Mouse (Mus musculus): ENCODE measurements at regions not wholly inside any gene's neighbourhood (a gene's known extent, or its start where the extent isn't known, plus 50 kb on each side); places are given as distances from the start of the nearest gene placed in this dataset.
A peak's percentile ranks its signal among the peaks of the same experiment; 100 is the strongest.

DNA sequence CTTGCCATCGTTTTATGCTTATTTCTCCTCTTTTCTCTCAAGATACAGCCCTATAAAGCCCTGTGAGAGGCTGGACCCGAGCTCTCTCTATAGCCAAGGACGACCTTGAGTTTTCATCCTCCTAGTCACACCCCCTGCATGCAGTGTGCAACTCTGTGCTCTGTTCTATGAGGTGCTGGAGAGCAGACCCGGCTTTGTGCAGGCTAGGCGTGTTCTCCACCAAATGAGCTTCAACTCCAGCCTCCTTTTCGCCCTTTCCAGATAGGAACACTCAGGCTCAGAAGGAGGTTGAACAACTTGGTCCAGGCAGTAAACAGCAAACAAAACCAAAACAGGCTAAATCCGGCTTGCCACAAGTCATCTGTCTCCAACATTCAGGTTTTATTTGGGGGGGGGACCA is 67.8 kb upstream of the Acbd6 start:
- ATAC-seq: no peak
- H3K9ac ChIP-seq (ENCODE audit: low read depth, low read length): no peak overlapping the region
- no peaks in the 10 kb centered on the region for H3K27me3 ChIP-seq (replicated peaks; ENCODE audit: control insufficient read depth, insufficient read depth, low read length)
- H3K9me3 ChIP-seq (ENCODE audit: control insufficient read depth, low read length): no peaks in the 10 kb centered on the region
- H3K4me2 ChIP-seq (ENCODE audit: low read length): no peak overlapping the region
- 70% methylated on average over 7 of the region's 7 CpGs for WGBS
- H3K27ac ChIP-seq (ENCODE audit: low read depth, low read length): no peak overlapping the region
- no peaks in the 10 kb centered on the region for H3K36me3 ChIP-seq (ENCODE audit: control insufficient read depth, insufficient read depth, low read length)
- H3K4me3 ChIP-seq (ENCODE audit: low read length): no peak overlapping the region
- H3K4me1 ChIP-seq (ENCODE audit: control insufficient read depth, insufficient read depth, low read depth, low read length): peaks cover 12% of the 10 kb centered on the region

DNA sequence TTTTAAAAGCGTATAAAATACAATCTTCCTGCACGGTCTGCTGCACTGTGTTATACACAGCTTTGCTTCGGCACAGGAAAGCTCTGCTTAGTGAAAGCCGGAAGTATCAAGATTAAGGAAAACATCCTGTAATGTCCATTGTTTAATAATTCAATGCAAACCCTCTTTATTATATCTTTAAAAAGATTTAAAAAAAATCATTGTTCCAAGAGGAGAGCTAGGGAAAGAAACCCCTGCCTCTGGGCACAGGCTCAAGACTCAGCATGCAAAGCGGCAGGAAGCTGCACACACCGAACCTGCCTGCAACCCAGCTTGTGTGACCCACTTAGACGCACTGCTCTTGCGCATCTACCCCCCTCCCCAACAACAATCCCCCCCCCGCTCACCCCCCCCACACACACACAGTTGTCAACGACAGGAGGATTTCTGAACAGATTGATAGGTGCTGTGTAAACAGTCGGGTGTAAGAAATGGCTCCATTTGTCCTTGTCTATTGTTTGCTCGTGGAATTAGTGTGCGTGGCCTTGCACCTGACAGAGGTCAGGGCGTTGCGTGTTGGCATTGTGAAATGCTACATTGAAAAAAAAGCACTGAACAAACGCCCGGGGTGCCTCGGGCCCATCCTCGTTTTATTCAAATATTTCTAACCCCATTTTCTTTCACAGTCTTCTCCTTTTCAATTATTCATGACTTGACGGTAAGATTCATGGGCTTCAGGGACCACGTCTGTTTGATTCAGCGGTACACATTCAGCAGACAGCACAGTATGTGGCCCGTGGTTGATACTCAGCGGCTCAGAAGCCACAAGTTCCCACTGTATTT is 66.5 kb upstream of the Acbd6 start:
- H3K27ac ChIP-seq (ENCODE audit: low read depth, low read length): peak overlapping the region; percentile 13; the same call in 1 of the 2 replicates
- H3K27me3 ChIP-seq (replicated peaks; ENCODE audit: control insufficient read depth, insufficient read depth, low read length): no peaks in the 10 kb centered on the region
- H3K4me1 ChIP-seq (ENCODE audit: control insufficient read depth, insufficient read depth, low read depth, low read length): peaks cover 12% of the 10 kb centered on the region
- peak overlapping the region; percentile 47 for H3K4me2 ChIP-seq (ENCODE audit: low read length)
- peak; percentile 82 for ATAC-seq
- no peaks in the 10 kb centered on the region for H3K36me3 ChIP-seq (ENCODE audit: control insufficient read depth, insufficient read depth, low read length)
- 11% methylated on average over 24 of the region's 24 CpGs for WGBS
- H3K4me3 ChIP-seq (ENCODE audit: low read length): 0 out of 2 replicates have a peak overlapping the region, but pooled peaks have one; percentile 1
- no peaks in the 10 kb centered on the region for H3K9me3 ChIP-seq (ENCODE audit: control insufficient read depth, low read length)
- peak overlapping the region; percentile 29; the same call in 1 of the 2 replicates for H3K9ac ChIP-seq (ENCODE audit: low read depth, low read length)

DNA sequence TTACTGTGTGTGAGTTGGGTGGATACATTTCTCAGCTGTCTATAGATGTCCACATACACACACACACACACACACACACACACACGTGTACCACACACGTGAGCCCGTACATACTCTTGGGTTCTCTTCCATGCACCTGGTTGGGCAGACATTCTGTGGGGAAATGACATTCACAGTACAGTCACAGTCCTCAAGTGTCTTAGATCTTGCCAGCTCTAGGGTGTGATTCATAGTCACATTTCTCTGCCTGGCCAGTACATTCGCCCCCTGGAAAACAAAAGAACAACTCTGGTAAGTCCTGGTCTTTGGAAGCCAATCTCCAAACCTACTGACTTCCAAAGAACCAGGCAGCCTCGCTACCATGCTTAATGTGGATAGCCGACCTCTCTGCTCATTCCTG is 64.6 kb upstream of the Acbd6 start:
- peaks cover 12% of the 10 kb centered on the region for H3K4me1 ChIP-seq (ENCODE audit: control insufficient read depth, insufficient read depth, low read depth, low read length)
- H3K4me2 ChIP-seq (ENCODE audit: low read length): no peak overlapping the region
- H3K4me3 ChIP-seq (ENCODE audit: low read length): no peak overlapping the region
- no peak overlapping the region for H3K27ac ChIP-seq (ENCODE audit: low read depth, low read length)
- no peak overlapping the region for H3K9ac ChIP-seq (ENCODE audit: low read depth, low read length)
- 86% methylated on average over 6 of the region's 6 CpGs for WGBS
- H3K9me3 ChIP-seq (ENCODE audit: control insufficient read depth, low read length): no peaks in the 10 kb centered on the region
- no peak for ATAC-seq
- no peaks in the 10 kb centered on the region for H3K27me3 ChIP-seq (replicated peaks; ENCODE audit: control insufficient read depth, insufficient read depth, low read length)
- H3K36me3 ChIP-seq (ENCODE audit: control insufficient read depth, insufficient read depth, low read length): no peaks in the 10 kb centered on the region

DNA sequence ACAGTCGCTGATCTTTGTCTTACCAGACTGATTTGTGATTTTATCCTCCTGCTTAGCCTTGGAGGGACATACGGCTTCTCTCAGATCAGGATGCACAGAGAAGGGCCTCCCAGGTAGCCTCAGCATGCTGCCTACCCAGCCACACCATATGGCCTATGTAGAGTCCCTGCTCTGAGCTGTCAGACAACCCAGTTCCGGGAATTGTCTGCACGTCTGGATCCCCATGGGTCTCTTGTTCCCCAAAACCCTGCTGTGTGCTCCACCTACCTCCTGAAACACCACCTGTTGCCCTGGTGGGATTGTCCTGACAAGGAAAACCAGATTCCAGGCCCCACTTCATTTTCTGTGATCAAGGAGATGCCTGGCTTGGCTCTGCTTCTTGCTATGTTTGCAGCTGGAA is 64.1 kb upstream of the Acbd6 start:
- Histone ChIP-seq H3K9me3 (ENCODE audit: control insufficient read depth, low read length) (no peaks in the 10 kb centered on the region), H3K9ac (ENCODE audit: low read depth, low read length) (no peak overlapping the region), H3K4me1 (ENCODE audit: control insufficient read depth, insufficient read depth, low read depth, low read length) (peaks cover 10% of the 10 kb centered on the region), H3K4me3 (ENCODE audit: low read length) (no peak overlapping the region), H3K36me3 (ENCODE audit: control insufficient read depth, insufficient read depth, low read length) (no peaks in the 10 kb centered on the region), H3K4me2 (ENCODE audit: low read length) (no peak overlapping the region), H3K27me3 (replicated peaks; ENCODE audit: control insufficient read depth, insufficient read depth, low read length) (no peaks in the 10 kb centered on the region), H3K27ac (ENCODE audit: low read depth, low read length) (no peak overlapping the region)
- no peak for ATAC-seq
- WGBS: 62% methylated on average over 4 of the region's 4 CpGs

DNA sequence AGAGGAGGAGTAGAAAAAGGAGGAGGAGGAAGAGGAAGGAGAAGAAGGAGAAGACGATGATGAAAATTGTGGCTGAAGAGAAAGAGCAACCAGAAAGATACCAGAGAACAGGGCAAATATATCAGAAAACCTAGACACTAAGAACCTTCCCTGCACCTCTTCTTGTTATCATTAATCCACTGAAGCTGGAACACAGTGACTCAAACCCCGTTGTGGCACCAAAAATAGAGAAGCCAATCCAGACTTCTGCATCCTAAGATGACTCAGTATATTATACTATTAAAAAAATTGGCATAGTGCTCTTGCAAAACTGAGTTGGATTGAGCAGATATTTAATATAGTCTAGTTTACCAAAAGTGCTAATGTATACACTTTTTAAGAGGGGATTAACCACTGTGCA is 63.6 kb upstream of the Acbd6 start:
- WGBS: 95% methylated on average over 2 of the region's 2 CpGs
- peaks cover 10% of the 10 kb centered on the region for H3K4me1 ChIP-seq (ENCODE audit: control insufficient read depth, insufficient read depth, low read depth, low read length)
- H3K27ac ChIP-seq (ENCODE audit: low read depth, low read length): no peak overlapping the region
- no peaks in the 10 kb centered on the region for H3K9me3 ChIP-seq (ENCODE audit: control insufficient read depth, low read length)
- ATAC-seq: no peak
- no peak overlapping the region for H3K4me3 ChIP-seq (ENCODE audit: low read length)
- H3K4me2 ChIP-seq (ENCODE audit: low read length): no peak overlapping the region
- H3K9ac ChIP-seq (ENCODE audit: low read depth, low read length): no peak overlapping the region
- H3K36me3 ChIP-seq (ENCODE audit: control insufficient read depth, insufficient read depth, low read length): no peaks in the 10 kb centered on the region
- no peaks in the 10 kb centered on the region for H3K27me3 ChIP-seq (replicated peaks; ENCODE audit: control insufficient read depth, insufficient read depth, low read length)

DNA sequence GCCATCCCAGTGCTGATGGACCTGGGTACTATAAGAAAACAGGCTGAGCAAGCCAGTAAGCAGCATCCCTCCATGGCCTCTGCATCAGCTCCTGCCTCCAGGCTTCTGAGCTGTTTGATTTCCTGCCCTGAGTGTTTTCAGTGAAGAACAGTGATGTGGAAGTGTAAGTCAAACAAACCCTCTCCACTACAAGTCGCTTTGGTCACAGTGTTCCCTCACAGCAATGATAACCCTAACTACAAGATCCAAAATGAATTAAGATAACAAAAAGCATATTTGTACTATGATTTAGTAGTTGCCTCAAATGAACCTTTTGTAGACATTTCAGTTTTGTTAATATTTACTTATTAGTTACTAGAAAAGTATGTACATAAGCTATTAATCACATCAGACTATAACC is 58.2 kb upstream of the Acbd6 start:
- H3K9ac ChIP-seq (ENCODE audit: low read depth, low read length): no peak overlapping the region
- no peaks in the 10 kb centered on the region for H3K9me3 ChIP-seq (ENCODE audit: control insufficient read depth, low read length)
- no peak overlapping the region for H3K4me3 ChIP-seq (ENCODE audit: low read length)
- H3K4me2 ChIP-seq (ENCODE audit: low read length): no peak overlapping the region
- WGBS: 93% methylated on average over 1 of the region's 1 CpGs
- no peak for ATAC-seq
- H3K4me1 ChIP-seq (ENCODE audit: control insufficient read depth, insufficient read depth, low read depth, low read length): peaks cover 3% of the 10 kb centered on the region; the same call in 1 of the 2 replicates
- H3K27me3 ChIP-seq (replicated peaks; ENCODE audit: control insufficient read depth, insufficient read depth, low read length): no peaks in the 10 kb centered on the region
- no peak overlapping the region for H3K27ac ChIP-seq (ENCODE audit: low read depth, low read length)
- H3K36me3 ChIP-seq (ENCODE audit: control insufficient read depth, insufficient read depth, low read length): no peaks in the 10 kb centered on the region

DNA sequence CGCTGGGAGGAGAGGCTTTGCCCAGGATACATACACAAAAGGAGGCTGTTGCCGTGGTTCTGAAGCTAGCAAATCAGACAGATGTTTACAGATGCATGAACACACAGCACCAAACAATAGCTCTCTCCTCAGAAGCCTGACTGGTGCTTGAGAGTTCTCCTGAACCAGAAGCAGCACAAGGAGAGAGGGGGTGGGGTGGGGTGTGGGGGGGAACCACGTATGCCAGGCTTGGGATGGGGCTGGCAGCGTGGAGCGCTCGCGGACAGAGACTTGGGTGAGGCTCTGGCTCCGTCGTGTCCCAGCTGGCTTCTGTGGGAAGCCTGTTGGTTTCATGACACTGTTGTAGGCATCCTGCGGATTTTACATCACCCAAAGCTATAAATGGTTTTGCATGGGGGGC is 55.1 kb upstream of the Acbd6 start:
- 47% methylated on average over 10 of the region's 10 CpGs for whole genome bisulfite sequencing

DNA sequence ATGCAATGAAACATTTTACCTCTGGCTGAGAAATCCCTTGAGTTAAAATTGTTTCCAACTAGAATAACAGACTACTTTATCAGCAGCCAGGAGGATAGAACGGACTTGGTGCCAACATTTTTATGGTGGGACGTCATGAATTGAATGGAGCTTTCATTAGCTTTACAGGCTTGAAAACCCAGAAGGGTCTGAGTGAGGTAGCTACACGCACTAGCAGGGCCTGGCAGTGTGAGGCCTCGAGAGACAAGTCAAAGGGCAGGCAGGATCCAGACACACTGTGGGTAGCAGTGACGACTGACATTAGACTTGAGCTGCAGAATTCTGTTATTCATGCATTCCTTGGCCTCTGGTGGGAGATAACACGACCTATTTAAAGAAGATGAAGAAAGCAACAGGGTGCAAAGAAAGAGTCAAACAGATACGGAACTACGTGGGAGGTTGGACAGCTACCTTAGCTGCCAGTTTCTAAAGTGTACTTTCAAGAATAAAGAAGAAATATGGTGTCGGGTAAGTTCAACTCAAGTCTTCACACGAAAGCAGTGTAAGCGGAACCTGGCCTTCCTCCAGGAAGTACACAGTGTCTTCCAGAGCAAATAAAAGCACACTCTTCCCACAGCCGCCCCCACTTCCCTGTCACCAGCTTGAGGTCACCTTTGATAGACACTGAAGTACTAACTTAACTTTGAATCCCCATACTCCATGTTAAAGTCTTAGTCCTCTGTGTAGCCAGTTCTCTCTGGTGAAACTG is 53.2 kb upstream of the Acbd6 start:
- Histone ChIP-seq H3K4me1 (ENCODE audit: control insufficient read depth, insufficient read depth, low read depth, low read length) (peaks cover 8% of the 10 kb centered on the region; the same call in 1 of the 2 replicates), H3K9ac (ENCODE audit: low read depth, low read length) (no peak overlapping the region), H3K27me3 (replicated peaks; ENCODE audit: control insufficient read depth, insufficient read depth, low read length) (no peaks in the 10 kb centered on the region), H3K4me2 (ENCODE audit: low read length) (no peak overlapping the region), H3K36me3 (ENCODE audit: control insufficient read depth, insufficient read depth, low read length) (no peaks in the 10 kb centered on the region), H3K4me3 (ENCODE audit: low read length) (no peak overlapping the region), H3K27ac (ENCODE audit: low read depth, low read length) (no peak overlapping the region), H3K9me3 (ENCODE audit: control insufficient read depth, low read length) (no peaks in the 10 kb centered on the region)
- WGBS: 53% methylated on average over 12 of the region's 12 CpGs
- no peak for ATAC-seq

More for the DNA sequence above, 55.1 kb upstream of the Acbd6 start:
- Histone ChIP-seq H3K9ac (ENCODE audit: low read depth, low read length) (no peak overlapping the region), H3K27ac (ENCODE audit: low read depth, low read length) (0 out of 2 replicates have a peak overlapping the region, but pooled peaks have one; percentile 13), H3K4me1 (ENCODE audit: control insufficient read depth, insufficient read depth, low read depth, low read length) (peaks cover 8% of the 10 kb centered on the region; the same call in 1 of the 2 replicates), H3K4me2 (ENCODE audit: low read length) (no peak overlapping the region), H3K36me3 (ENCODE audit: control insufficient read depth, insufficient read depth, low read length) (no peaks in the 10 kb centered on the region), H3K4me3 (ENCODE audit: low read length) (no peak overlapping the region), H3K27me3 (replicated peaks; ENCODE audit: control insufficient read depth, insufficient read depth, low read length) (no peaks in the 10 kb centered on the region), H3K9me3 (ENCODE audit: control insufficient read depth, low read length) (no peaks in the 10 kb centered on the region)
- ATAC-seq: 0 out of 2 replicates have a peak, but pooled peaks have one; percentile 20

DNA sequence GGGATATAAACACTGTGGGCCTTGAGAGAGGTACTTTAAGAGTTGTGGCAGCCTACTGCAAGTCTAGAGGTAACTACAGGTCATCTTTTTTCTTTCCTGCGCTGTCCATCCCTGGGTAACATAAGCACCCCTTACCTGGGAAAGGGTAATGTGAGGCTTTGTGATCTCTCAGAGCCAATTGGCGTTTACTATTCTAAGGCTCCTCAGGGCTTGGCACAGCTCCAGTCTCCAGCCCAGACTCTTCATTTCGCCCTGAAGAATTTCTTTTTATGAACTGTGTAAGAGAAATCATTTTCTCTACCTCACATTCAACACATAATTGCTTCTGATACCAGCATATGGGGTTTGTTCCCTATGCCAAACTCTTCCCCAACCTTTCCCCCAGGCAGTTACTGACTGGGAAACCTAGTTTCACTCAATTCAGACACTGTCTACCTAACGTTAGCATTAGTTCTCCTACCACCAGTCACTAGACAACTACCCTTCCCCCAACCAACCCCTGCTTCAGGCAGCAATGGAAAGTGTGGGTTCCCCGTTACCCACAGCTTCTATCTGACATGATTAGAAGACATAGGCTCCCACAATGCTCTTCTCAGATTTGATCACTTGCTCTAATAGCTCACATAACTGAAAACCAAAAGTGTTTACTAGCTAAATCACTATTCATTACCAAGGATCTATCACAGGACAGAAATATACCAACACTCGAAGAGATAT is 52.4 kb upstream of the Acbd6 start:
- no peaks in the 10 kb centered on the region for H3K9me3 ChIP-seq (ENCODE audit: control insufficient read depth, low read length)
- no peak overlapping the region for H3K27ac ChIP-seq (ENCODE audit: low read depth, low read length)
- 67% methylated on average over 6 of the region's 6 CpGs for WGBS
- peaks cover 8% of the 10 kb centered on the region; the same call in 1 of the 2 replicates for H3K4me1 ChIP-seq (ENCODE audit: control insufficient read depth, insufficient read depth, low read depth, low read length)
- H3K27me3 ChIP-seq (replicated peaks; ENCODE audit: control insufficient read depth, insufficient read depth, low read length): no peaks in the 10 kb centered on the region
- no peak overlapping the region for H3K9ac ChIP-seq (ENCODE audit: low read depth, low read length)
- H3K4me3 ChIP-seq (ENCODE audit: low read length): no peak overlapping the region
- H3K36me3 ChIP-seq (ENCODE audit: control insufficient read depth, insufficient read depth, low read length): no peaks in the 10 kb centered on the region
- ATAC-seq: no peak
- no peak overlapping the region for H3K4me2 ChIP-seq (ENCODE audit: low read length)
